Mouse (Mus musculus): ENCODE results near the gene Vav1.

GRCm38 (mm10) chr17:57264972-57265945, 13.6 kb upstream of the Vav1 start:
- TF ChIP-seq CTCF (IDR thresholded peaks at IDR 0.05; ENCODE audit: low read depth) (peak; percentile 61), EP300 (optimal IDR thresholded peaks at IDR 0.05) (no peak)
